Mouse (Mus musculus) effector memory CD4-positive, alpha-beta T cell, adult 5 months (primary cell): ENCODE measurements around the gene Sp110. TPM values are rescaled to one million over a fixed set of nuclear protein-coding genes. Genes with fewer than 3 reads are reported as not detected.

Source experiments
- polyA plus RNA-seq: library from polyadenylated mRNA; unstranded; fragments of 100-300 nt; shearing (Covaris generic); gene quantifications from one replicate; pipeline ENCODE4 v1.2.1, GENCODE M21; 2017

Sp110 gene
- 164 TPM for polyA plus RNA-seq

GRCm38 (mm10) chr1:85598271-85599012 is at the start of gene Sp110:
TSS of gene Sp110 (minus strand) at chr1:85598817.

GRCm38 (mm10) chr1:85600078-85600477 is 1.5 kb upstream of the Sp110 start, which contains the start of gene Sp140:
TSS of gene Sp140 (plus strand) at chr1:85600378.

GRCm38 (mm10) chr1:85575376-85575775 is 23.2 kb downstream of the Sp110 start, which contains the start of gene G530012D18Rik:
TSS of gene G530012D18Rik (plus strand) at chr1:85575676.

Other genes starting within 250 kb of the Sp110 start
- not detected for gene G530012D18Rik, start 23.1 kb downstream of the Sp110 start, polyA plus RNA-seq
- gene Sp140, start 1.6 kb upstream of the Sp110 start, polyA plus RNA-seq: 32.6 TPM
- 501 TPM for gene Sp100, start 51.2 kb upstream of the Sp110 start, polyA plus RNA-seq
- gene A630001G21Rik, start 179.8 kb upstream of the Sp110 start, polyA plus RNA-seq: 25.6 TPM
- gene Cab39, start 194.6 kb upstream of the Sp110 start, polyA plus RNA-seq: 165 TPM